Mouse (Mus musculus) frontal cortex, adult (tissue): Measurements from ENCODE around the gene Ahcyl1.
A peak's percentile ranks its signal among the peaks of the same experiment; 100 is the strongest.

Source experiments
- ATAC-seq: cut with Nextera tagmentation; 2 replicates; pipeline ENCODE4 v1.9.2; 2017; ENCODE audit warnings: mild to moderate bottlenecking, moderate library complexity, mixed read lengths; ENCODE audit not compliant: low TSS enrichment

The Ahcyl1 gene

DNA sequence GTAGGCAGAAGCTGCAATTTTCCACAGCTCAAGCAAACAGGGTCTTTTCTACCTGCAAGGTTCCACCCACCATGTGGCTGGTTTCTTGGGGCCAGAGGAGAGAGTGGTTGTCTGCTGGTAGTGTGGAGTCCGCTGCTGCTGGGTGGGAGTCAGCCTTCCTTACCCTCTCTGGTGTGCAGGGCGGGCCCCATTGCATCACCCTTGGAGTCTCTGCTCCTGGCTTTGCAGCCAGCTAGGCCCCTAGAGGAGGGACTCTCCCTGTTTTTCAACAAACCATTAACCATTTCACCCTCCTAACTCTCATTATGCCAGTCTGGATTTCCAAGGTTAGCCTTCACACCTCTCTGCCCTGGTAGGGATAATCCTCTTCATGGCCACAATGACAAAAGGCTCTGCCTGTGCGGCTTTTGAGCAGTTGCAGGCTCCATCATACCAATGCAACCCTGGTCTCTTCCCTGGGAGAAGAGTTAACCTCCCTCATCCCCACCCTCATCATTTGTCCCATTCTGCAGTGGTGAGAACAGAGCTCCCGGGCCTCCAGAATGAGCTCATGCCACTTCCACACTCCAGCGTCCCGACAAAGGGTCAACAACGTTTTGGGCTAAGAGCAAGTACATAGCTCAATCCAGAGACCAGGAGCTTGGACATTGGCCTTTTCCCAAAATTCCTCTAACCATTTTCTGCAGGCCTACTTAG lies 7.5 kb upstream of the Ahcyl1 start:
- ATAC-seq: no peak

DNA sequence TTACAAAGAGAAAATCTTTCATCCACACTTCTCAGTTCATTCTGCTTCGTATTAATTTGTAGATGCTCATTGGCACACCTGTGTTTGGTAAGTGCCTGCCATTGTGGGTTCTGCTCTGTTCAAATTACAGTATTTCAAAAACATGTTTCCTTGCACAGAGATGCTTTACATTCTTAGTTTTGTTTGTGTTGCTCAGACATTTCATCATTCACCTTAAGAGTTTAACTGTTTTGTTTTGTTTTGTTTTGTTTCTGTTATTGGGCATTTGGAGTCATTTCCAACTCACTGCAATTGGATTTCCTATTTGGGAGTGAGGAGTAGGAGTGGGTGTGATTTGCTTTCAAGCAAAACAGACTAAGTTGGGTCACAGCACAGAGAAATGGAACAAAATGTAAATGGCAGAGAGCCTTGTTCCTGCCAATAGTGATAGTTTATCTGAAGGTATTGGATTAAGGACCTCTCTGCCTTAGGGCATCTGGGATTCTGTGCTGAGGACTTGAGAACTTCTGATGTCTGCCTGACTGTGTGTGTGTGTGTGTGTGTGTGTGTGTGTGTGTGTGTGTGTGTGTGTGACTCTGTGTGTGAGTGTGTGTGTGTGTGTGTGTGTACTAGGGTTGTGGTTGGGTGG lies 5.5 kb upstream of the Ahcyl1 start:
- ATAC-seq: no peak

DNA sequence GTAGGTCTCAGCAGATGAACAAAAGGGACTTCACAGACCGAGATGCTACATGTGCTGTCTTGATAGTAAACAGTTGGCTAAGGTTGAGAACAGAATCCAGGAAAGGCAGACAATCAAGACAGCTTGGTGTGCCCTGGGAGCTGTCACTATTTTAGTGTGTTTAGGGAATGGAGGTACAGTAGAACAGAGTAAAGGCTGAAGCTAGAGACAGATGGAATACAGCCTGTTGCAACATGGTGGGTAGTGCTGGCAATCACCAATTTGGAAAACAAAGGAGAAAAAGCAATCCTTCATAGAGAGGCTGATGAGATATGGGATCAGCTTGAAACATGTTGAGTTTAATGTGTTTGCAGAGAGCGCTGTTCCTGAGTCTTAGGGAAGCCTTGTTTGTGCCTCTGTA lies 4.3 kb upstream of the Ahcyl1 start:
- ATAC-seq: no peak

DNA sequence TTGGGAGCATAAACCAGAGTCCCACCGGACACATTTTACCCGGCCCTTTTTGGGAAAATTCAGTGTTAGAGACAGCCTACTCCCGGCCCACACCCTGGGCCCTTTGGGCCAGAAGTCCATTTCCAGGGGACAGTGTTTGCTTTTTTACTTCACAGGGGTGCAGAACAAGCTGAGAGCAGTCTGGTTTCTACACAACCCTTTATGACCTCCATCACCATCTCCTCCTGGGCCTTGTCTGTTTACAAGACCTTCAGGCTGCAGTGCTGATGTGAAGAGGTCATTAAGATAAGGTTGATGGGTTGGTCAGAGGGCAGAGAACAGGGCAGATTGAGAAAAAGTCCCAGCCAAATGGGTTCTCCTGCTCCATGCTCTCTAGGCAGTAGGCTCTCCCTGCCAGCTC lies 550 bp upstream of the Ahcyl1 start:
- no peak for ATAC-seq

DNA sequence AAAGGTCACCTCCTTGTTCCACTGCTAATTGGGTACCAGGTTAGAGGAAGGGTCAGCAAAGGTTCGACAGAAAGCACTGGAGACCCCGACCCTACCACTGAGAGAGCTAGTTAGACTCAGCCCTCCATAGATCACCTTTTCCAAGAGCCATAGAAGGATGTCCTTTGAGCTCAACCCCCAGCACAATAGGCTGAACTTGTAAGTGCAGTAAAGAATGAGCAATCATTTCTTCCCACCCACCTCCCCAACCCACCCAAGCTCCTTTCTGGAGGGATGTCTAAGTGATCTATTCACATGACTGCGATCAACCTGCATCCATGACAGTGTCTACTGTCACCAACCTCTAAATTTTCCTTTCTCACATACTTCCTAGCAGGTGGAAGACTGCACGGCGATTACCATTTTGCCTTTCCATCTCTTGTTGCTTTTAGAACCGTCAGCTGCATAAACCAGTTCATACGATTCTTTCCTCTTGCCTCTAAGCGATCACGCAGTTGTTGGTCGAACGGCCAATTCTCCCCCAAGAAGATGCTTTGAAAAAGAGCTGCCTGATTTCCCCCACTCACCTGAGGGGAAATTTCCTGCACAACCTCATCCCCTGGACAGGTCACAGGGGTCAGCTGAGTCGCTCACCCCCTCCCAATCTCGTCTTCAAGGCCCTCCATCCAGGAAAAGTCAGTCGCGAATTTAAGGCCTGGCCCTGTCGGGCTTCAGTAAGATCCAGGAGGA lies 977 bp downstream of the Ahcyl1 start:
- ATAC-seq: no peak

DNA sequence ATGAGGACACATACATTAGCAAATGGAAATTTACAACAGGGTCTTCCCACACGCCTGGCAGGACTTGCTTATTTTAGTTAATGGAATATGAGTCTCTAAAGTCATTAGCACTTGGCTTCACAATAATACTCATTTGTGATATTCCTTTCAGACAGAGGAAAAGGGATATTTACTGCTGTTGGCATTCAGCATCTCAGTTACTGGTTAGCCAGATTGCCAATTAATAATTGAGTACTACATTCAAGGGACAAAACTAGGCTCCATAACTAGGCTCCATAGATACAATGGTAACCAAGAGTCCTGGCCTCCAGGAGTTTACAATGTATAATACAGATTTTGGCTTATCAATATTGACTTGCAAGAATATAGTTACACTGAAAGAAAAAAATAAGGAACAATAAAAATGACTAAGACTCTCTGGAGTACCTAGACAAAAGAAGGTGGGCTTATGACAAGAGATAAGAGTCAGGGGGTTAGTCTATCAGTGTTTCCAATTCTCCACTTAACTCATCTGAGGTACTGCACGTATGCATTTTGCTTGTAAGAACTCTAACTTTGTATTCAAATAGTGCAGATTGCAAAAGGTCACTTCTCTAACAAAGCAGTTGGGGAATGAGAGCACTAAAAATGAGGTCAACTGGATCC lies 2.0 kb downstream of the Ahcyl1 start:
- ATAC-seq: no peak

DNA sequence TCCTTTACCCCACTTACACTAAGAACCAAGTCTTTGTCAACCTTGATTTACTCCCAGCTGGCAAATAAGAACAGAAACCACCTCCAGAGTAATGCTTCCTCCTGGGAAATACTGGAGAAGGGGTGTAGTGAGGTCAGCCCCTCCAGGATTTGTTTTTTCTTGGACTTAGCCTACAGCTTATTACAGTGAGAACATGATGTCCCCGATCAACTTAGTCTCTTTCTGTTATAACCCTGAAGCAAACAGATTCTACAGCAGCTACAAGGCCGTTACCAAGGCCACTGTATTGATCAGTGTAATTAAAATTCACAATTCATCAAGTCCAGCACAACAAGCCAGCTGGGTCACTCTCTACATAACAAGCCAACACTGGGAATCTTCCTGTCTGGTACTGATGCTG lies 6.0 kb downstream of the Ahcyl1 start:
- ATAC-seq: peak; percentile 24; the same call in 1 of the 2 replicates

DNA sequence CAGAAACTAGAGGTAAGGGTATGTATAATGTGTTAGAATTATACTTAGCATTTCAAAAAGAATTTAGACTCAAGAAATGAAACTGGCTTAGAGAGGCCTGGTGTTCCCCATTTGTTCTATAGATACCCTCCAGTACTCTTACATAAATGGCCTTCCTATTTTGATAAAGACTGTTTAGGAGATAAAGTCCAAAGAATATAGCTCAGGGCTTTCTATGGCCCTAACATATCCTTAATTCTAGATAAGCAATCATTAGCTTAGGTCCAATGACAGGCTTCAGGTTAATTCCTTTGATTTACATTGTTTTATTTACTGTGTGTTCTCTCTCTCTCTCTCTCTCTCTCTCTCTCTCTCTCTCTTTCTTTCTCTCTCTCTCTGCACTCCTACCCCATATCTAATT lies 7.1 kb downstream of the Ahcyl1 start:
- no peak for ATAC-seq

DNA sequence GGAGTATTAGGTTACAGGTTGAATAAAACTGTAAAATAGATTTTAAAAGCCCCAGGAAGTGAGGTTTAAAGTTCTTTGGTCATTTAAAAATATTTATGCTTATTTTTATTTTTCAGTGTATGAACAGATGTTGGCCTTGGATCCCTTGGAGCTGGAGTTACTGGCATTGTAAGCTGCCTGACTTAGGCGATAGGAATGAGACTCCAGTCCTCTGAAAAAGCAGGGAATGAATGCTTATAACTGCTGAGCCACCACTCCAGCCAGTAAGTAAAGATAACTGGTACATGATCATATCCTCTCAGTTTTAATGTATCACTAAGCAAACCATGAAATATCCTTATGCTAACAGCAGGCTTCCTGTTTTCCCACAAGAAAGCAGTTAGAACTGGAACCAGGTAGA lies 8.1 kb downstream of the Ahcyl1 start:
- ATAC-seq: no peak

DNA sequence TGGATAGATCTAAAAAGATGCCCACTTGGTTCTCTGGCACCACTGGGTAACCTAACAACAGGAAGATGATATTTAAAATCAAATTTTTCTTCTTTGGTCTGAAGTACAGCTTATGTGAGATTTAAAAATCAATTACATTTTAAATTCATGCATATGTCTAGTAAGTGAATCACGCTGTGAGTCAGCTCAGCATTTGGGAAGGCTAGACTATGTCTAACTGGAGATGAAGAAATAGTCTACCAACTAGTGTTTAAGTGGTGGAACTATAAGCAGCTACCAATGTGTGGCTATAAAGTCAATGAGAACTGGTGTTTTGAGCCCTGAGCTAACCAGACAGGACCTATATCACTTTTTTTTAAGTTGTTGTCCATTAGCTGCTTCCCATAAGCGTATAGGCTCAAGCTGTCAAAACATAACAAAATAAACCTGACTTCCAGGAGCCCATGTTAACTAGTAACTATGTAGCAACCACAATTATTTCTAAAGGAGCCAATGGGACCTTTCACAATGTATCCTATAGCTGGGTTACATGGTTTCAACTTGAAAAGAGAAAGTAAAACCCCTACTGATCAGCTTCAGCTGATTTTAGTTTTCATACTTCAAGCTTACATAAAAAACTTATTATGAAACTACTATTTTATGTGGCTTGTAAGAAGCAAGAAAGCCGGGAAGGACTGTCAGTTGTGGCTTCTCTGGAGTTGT lies 9.9 kb downstream of the Ahcyl1 start:
- peak; percentile 68 for ATAC-seq

DNA sequence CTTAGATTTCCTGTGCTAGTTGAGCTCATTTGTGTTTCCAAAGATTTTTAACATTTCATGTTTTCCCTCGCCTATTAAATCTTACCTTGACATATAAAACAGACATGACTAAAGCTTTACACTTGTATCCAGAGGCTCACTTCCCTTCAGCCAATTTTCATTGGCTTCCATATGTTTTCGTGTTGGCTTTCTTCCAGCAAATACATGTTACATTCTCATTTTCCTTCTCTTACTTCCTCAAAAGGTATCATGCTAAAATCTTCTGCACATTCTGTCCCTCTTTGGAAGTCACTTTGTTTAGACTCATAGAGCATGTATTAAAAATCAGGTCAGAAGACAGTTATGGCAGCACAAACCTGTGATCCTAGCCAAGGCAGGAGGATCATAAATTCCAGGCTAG lies 10.7 kb downstream of the Ahcyl1 start:
- no peak for ATAC-seq

DNA sequence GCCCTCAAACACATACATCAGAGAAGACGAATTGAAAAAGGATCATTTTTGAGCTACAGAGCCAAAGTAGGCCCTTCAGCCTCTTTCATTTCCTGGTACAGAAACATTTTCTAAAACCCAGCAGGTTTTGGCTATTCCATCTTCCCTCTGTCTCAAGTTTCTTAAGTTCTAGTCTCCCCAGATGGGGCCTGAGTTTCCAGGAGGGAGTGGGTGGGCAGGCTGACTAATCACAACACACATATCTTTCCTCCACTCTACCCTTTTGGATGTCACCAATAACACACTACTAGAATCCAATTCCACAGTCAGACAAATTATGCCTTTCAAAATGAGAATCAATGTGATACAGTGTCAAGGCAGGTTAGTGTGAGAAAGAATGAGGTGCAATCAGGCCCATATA lies 12.8 kb downstream of the Ahcyl1 start:
- peak; percentile 36; the same call in 1 of the 2 replicates for ATAC-seq

DNA sequence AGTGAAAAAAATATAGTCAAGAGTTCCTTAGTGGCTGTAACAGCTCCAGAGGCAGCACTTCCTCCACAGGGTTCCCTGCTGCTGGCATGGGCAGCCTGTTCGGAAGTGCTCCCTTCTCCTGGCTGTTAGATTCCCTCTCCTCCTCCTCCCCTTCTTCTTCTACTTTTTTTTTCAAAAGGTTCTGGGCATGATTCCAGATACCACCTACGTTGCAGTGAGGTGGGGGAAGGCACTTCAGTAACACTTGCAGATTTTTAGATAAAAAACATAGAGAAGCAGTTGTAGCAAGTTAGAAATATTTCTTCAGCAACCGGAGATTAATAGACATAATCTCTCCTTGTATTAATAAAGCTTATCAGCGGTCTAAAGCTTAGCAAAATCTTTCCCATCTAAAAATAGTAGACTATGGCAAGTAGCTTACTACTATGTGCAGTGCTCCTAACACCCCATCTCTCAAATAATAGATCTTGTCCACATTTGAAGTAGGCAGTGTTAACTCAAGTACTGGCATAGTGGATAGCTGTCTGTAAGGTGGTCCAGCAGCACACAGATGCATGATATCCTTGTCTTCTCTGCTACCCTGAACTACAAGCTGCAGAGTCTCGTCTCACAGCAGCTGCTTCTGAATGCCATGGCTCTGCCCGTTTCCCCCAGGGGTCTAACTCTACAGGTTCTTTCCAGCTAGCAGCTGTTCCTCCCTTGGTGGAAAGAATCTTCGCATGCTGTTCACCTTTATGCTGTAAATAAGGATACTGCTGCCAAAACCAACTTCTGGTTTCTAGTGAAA lies 15.4 kb downstream of the Ahcyl1 start:
- peak; percentile 91 for ATAC-seq

DNA sequence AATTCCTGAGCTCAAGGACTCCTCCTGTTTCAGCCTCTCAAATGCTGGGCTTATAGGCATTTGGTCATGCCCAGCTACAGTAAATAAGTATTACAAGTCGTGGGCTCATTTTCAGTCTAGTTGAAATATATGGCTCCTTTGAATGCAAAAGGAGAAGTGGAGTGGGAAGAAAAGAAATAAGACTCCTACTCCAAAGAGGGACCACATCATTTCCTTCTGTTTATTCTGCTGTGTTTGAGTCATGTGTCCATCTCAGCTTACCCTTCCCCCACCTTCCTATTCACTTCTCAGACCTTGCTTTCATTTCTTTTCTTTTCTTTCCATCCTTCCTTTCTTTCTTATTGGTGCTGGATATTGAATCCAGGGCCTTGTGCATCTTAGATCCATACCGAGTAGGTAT lies 24.9 kb downstream of the Ahcyl1 start:
- ATAC-seq: no peak

DNA sequence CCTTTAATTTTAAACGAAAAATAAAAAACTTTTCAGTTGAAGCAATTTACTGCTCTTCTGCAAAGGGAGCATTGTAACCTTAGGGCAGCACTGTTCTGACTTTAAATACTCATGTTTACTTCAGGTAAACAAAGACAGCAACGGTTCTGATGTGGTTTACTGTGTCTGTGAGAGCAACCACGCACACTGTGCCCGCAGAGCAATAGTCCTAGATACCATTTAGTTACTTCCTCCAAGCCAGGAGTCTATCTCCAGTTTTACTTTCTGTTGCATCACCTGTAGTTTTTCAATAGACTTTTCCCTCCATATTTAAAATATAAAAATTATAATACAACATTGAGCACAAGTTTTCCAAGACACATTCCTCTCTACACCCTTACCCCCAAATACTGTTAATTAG lies 25.9 kb downstream of the Ahcyl1 start:
- ATAC-seq: no peak

DNA sequence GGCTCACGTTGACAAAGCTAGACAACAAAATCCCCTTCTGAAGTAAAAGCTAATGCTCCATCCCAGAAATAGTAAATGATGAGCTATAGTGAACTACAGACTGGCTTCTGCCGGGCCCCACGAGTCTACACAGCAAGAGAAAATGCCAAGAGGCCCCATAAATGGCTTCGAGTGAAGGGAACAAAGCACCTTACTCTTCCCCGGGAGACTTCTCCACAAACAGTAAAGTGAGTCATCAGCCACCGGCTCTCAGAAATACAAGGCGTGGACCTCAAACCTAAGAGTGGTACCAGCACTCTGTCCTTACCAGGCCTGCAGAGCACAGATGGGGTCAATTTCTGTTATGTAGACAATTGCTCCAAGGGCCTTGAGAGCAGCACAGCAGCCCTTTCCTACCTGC lies 27.6 kb downstream of the Ahcyl1 start:
- ATAC-seq: peak; percentile 54; the same call in 1 of the 2 replicates

DNA sequence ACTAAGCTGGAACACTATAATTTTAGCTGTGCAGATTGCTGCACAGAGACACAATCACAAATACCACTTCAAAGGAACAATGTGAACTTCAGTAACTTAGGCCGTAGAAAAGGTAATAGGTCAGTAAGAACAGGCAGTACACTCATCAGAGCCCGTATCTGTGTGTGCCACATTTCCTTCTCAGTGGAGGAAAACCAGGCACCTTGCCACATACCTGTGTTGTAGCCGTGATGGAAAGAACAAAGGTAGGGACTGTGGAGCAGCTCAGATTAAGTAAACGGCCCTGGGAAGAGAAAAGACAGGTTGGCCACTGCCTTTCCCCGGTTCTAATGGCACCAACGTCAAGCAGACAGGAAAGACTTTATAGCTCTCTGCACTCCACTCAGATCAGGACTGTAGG lies 28.9 kb downstream of the Ahcyl1 start:
- ATAC-seq: 0 out of 2 replicates have a peak, but pooled peaks have one; percentile 2

DNA sequence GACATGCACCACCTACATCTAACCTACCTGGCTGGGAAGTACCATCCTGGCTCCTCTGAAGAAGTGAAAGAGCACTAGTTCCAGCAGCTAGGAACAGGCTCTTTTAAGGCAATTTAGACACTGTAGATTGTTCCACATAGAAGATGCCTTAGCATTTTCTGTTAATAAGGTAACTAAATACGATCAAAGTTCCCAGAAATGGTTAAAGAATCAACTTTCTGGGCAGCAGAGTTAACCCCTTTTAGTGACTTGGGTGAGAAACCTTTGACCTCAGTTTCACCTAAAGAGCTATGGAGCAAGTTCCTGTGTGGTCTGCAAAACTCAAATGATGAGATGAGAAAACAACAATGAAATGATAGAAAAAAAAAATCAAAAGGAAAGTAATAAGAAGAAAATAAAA lies 31.7 kb downstream of the Ahcyl1 start:
- no peak for ATAC-seq

DNA sequence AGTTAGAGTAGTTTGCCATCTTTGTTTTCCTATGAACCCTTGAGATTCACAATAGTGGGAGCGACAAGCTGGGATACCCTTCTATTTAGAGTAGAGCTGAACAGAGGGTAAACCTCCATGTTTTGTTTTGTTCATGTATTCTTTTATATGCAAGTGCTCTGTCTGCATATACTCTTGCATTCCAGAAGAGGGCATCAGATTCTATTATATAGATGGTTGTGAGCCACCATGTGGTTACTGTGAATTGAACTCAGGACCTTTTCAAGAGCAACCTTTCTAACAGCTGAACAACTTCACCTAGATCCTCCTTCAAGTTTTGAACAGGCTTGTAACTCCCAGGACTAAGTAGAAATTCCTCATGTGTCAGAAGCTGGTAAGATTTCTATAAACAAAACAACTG lies 37.4 kb downstream of the Ahcyl1 start:
- ATAC-seq: peak; percentile 31; the same call in 1 of the 2 replicates

DNA sequence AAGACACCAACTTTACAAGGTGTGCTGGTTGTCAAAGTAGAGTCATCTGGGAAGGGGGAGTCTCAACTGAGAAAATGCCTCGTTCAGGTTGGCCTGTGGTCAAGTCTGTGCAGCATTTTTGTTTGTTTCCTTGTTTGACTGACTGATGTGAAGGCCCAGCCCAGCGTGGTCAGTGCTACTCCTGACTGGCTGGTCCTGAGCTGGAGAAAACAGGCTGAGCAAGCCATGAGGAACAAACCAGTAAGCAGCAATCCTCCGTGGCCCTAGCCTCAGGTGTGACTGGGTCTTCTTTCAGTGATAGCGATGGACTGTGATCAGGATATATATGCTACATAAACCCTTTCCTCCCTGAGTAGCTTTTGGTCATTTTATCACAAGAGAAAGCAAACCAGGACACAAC lies 39.5 kb downstream of the Ahcyl1 start:
- no peak for ATAC-seq

DNA sequence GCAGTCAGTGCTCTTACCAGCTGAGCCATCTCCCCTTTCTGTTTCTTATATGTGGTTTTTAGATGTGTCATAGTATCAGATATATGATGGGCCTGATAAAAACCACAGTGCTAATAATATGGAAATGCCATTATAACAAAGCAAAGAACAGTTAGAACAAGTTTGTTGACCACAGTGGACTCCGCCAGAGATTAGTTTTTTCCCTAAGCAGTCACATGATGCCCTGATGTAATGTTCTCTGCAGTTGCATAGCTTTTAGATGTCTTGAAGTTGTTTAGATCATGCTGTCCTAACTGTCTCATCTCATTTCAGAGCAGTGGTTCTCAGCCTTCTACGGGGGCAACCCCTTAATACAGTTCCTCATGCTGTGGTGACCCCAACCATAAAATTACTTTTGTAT lies 40.2 kb downstream of the Ahcyl1 start:
- ATAC-seq: no peak
